Mouse (Mus musculus) kidney, adult 2 months (tissue): ENCODE measurements around the gene Akap1.

ENCODE experiments used
- CTCF ChIP-seq: fragments of 200-500 bp; conservative IDR thresholded peaks from 2 replicates; pipeline ENCODE4 v1.5.1; 2011; ENCODE audit warnings: low read depth, mild to moderate bottlenecking, control low read depth, low read length, moderate library complexity, mixed read lengths; ENCODE audit not compliant: insufficient read depth, insufficient read length
- POLR2A ChIP-seq: fragments of 200-500 bp; IDR thresholded peaks from one replicate; pipeline ENCODE4 v1.6.1; 2011; ENCODE audit warnings: low read depth, low read length, control low read depth

DNA sequence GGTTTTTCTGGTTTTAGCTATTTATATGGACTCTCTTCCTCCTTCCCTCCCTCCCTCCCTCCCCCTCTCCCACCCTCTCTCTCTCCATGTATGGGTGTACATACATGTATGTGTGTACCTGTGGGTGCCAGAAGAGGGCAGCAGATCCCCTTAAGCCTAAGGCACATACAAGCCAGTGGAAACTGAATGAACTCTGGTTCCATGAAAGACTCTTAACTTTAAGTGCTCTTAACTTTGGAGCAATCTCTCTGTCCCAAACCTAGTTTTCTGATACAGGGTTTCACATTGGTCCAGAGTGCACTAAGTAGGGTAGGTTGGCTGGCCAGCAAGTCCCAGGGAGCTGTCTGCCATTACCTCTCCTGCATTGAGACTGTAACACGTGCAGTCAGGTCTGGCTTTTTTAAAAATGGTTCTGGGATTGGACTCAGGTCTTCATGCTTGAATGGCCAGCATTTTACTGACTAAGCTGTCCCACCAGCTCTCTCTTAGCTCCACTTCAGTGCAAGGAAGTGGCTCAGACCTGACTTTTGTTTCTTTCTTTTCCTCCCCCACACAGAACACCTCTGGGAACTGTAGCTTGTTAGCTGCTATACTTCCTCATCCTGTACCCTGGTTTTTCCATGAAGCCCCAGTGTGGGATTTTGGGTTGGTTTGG lies 44.3 kb upstream of the Akap1 start:
- no peak for TF ChIP-seq POLR2A
- TF ChIP-seq CTCF: peak; percentile 75
